Mouse (Mus musculus) layer of hippocampus, adult 8-10 months (tissue): ENCODE measurements at regions not wholly inside any gene's neighbourhood (a gene's known extent, or its start where the extent isn't known, plus 50 kb on each side); places are given as distances from the start of the nearest gene placed in this dataset.

Experiments
- DNase-seq, 2 experiments: peaks; one replicate each; pipeline ENCODE4 v3.0.0; 2022; ENCODE audit warnings: low spot score in 2 of 2

DNA sequence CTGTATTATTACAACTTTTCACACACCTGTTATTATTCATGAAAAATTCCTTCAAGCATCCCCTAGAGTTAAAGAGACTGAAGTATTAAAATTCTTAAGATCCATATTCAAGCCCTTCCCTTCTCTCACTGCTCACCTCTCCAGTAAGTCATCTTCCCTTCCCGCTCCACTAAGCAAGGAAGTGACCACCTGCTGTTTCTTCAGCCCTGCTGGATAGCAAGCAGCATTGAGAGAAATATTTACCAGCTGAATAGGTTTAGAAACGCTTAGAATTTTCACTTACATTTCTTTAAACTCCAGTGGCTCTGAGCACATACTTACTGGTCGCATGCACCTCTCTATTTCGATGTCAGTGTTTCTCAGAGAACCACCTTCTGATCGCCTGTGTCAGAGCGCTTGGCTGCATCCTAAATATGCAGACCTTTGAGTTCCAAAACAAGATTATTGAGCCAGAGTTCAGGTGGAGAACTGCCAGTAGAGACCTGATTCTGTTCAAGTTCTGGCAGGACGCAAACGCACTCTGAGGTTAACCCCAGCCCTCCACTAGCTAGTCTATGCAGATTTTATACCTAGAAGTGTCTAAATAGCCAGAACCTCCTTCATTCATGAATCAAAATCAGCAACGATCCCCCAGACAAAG, 314.9 kb downstream of the Mllt3 start:
- no peak for DNase-seq

DNA sequence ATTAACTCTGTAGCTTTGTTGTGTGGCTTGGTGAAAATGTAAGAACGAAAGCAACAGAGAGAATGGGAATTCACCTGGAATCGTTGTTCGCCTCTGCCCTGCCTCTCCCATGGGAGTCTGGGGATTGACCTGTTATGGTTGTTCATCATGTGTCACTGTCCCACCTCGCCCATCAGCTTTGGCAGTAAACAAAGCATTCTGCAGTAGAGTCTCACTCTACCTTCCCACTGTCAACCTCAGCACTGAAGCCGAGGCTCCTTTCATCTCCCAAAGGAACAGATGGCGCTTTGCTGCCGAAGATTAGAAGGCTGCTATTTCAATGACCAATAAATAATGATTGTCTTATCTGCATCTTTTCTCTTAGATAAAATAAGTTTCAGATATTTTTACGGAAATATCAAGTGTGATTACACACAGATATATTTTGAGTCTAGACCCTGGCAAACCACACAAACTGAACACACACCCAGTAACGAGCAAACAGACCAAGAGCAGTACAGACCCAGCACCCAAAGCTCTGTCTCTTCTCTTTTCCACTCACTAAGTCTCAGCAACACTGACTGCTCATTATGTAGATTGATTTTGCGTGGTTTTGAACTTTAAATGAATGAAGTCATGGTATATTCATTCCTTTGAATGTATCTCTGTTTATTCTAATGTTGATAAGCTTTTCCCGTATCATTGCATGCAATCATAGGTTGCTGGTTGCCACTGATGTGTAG, 317.8 kb downstream of the Mllt3 start:
- DNase-seq: no peak

DNA sequence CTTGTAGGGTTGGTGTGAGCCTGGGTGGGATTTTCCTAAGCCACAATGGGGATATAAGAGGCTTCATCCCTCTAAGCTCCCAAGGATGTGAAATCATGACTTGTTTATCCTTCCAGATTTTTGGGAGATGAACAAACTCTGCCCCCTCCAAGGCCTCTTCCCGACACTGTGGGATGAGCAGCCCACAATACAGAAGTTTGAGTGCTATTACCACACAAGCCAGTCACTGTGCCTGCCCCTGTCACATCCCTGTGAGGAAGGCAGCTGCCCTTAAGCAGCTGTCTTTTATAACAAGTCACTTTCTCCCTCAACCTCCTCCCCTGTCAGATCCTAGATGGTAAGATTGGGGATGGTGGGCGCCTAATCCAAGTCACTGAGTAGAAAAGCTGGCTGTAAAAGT, 320.5 kb downstream of the Mllt3 start:
- DNase-seq: no peak

DNA sequence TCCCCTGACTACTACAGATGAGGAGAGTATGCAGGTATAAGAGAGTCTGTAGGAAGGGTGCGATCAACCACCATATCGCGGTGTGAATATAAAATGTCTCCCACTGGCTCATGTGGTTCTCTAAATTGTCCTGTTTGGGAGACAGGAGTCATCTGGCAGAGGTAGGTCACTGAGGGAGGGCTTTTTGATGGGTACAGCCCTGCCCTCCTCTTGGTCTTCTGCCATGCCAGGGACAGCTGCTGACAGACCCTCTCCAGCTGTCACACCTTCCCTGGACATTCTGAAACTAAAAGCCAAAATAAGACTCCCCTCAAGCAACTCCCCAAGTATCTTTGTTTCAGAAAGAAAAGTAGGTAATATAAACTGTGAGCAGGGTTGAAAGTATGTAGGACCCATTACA, 320.9 kb downstream of the Mllt3 start:
- no peak for DNase-seq

DNA sequence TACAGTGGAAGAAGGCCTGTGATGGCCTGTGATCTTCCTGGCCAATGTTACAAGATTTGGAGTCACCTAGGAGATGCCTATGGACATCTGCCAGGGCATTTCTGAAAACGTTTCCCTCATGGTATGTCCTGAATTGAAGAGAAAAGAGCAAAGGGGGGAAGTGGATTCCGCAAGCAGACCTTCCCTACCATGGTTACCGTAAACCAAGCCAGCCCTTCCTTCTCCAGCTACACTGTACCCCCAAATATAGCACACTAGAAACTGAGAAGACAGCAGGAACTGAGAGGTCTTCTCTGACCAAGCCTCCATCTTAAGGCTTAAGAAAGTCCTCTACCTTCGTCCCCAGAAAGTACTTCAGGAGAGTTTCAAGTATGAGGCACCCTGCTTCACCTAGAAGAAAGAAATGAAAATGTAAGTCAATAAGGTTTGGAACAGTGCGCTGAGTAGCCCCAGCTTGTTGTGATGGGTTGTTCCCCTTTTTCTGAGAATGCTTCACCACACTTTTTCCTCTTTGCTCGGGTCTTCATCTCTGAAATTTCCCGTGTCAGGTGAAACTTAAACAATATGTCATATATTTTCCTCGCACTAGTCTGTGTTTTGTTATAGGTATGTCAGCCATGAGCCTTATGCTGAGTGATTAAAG, 321.9 kb downstream of the Mllt3 start:
- no peak for DNase-seq

DNA sequence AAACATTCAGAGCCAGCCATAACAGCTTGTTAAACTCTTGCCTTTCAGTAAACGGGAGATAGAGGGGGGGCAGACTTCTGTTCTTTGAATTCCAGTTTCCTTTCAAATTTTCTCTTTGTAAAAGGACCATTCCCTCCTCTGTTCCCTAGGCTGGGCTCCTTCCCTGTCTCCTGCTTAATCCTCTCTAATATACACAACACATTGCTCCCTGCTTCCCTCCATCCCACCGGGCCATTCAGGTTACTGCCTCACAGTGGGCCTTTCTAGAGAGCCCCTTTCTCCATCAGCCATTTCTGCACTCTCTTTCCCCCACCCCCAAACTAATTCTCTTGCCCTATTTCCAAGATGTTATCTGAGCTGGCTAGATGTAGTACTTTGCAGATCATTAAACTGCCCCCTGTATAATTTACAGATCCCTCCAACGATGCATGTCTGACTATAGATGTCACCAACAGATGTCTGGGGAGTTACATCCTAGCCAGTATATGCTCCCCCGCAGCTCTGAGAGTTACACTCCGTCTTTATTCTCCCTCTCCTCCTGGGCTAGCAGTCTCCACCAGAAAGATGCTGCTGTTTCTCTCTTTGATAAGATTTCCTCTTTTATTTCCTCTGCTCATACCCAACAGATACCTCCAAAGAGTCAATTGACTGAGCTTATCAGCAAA, 324.1 kb downstream of the Mllt3 start:
- DNase-seq: no peak

DNA sequence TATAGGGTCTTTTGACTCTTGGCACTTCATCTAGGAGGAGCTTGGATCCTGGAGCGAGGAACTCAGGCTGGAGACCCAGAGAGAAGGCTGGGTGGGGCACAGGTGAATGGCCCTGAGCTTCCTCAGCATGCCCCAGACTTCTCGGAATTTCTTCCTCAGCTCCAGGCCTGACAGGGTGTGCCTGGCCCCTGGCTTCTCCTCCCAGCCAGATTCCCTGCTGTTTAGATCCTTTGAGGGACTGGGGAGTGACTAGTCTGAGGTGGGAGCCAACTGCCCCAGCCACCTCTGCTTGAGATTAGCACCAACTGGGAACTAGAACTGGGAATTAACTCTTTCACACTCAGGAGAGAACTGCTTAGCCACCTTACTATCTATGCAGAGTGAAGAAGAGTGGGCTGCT, 325.8 kb downstream of the Mllt3 start:
- DNase-seq: no peak

DNA sequence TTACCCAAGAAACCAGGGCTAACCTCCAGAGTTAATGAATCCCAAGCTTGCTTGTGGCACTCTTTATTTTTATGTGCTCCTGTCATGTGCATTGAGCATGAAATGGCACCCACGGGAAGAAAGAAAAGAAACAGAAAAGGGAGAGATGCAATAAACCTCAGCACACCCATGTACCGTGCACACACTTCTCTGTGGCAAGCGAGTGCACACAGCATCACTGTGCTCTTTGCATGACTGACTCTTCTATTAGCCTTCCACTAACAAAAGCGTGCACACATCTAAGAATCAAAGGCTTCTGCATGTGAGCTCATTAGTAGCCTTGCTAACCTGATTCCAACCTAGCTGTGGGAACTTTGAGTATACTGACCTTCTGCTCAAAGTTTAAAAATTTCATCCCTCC, 330.3 kb downstream of the Mllt3 start:
- no peak for DNase-seq

DNA sequence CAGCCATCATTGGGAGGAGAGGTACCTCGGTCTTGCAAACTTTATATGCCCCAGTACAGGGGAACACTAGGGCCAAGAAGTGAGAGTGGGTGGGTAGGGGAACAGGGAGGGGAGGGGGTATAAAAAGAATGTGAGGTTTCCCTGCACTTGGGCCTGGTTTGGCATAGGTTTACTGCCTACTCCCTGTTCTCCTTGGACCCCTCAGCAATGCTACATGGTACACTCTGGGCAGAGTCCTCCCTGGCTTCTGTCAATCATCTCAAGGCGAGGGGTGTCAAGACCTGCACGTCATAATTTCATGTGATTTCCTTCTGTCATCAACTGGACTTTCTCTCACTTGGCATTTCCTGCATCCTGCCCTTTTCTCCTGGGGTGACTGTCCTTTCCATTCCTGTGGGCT, 330.9 kb downstream of the Mllt3 start:
- no peak for DNase-seq

DNA sequence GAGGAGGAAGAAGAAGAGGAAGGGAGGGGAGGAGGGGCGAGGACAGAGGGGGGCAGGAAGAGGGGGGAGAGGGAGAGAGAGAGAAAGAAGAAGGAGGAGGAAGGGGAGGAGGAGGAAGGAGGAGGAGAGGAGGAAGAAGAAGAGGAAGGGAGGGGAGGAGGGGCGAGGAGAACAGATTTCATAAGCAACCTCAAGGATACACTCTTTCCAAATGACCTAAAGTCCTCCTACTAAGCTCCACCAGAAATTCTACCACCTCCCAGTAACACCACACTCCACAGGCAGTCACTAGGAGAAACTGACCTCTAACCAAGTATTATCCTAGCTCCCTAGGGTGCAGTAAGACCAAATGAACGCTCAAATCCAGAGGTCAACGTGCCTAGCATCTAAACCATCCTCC, 332.1 kb downstream of the Mllt3 start:
- DNase-seq: no peak

DNA sequence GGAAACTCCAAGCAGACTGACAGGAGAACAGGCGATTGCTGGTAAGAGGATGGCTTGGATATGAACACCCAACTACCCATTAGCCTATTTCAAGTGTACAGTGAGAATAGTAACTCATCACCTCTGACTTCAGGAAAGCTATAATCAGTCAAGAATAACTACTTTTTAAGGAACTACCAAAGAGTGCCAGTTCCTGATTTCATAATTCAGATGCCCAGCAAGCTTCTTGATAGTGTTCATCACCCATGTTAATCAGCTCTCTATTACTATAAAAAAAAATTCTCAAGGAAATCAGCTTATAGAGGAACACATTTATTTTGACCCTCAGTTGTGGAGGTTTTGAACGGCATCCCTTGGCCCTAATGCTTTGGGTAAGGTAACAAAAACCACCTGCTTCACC, 332.7 kb downstream of the Mllt3 start:
- DNase-seq: no peak

DNA sequence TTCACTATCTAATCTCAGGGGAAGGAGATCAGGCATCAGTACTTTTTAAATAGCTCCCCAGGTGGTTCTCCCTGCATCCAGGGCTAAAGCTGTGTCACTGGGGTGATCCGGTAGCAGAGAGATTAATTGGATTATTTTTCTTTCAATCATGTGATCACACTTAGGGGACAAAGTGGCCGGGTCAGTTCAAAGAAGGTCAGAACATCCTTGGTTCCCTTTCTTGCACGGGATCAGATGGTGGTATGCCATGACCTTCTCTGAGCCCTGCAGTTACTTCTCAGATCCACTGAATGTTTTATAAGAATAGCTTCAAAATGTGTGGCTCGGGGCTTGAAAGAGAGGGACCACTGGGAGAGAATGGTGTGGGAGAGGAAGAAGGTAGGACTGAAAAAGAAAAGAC, 333.6 kb downstream of the Mllt3 start:
- DNase-seq: no peak

DNA sequence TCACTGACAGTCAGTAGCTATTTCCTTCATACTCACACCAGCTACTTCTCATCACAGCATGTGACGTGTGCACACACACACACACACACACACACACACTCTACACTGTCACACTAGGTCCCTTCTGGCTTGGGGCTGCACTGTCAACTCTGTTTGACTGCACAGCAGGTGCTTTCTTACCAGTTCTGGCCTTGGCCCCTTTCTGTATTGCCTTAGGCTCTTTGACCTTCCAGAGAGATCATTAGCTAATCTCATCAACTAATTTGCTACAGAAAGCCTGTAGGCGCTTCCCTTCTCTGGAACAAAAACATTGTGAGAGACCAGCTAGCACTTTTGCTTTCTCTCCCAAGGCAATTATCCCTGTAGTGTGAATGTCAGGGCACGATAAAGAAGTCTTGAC, 334.4 kb downstream of the Mllt3 start:
- no peak for DNase-seq

DNA sequence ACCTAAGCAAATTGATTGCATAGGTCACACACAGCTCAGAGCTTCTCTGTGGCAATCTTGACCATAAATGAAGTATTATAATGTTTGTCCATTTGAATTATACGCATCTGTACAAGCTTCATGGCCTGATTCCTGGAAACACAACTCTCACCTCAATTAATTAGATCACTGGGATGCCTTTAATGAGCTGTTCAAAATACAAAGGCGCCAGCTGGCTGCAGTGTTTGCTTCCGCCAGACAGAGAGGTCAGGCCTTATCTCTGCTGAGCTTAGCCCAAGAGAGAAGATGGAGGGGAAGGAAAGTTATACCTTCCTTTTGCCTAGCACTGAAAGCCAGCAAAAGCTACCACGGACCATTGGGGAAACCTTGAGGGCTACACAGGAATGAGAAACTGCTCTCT, 336.2 kb downstream of the Mllt3 start:
- DNase-seq: no peak

DNA sequence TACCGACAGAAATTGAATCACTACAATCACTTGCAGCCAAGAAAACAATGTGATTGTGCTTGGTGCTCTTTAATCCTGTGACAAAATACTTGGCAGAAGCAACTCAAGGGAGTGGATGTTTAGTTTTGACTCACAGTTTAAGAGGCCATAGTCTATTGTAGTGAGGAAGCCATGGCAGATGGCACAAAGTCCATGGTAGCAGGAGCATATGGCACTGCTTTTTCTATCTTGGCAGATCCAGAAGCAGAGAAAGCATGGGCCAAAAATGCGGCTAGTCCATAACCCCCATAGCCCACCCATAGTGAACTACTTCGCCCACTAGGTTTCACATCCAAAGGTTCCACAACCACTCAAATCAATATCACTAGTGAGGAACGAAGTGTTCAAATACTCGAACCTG, 337.4 kb downstream of the Mllt3 start:
- DNase-seq: no peak

DNA sequence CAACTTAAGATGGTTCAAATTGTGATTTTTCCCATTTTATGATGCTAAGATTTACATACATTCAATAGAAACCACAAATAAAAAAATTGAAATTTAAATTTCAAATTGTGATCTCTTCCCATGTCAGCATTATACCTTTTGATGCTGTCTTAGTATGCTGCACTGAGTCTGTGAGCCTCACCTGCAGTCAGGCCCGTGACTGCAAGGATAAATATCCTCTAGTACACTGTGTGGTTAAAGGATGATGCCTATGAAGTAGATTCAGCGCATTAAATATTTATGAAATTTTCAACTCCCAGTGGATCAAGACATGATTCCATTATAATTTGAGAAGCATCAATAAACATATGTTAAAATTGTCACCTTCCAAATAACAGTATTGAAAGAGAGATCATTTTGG, 340.4 kb downstream of the Mllt3 start:
- DNase-seq: no peak

DNA sequence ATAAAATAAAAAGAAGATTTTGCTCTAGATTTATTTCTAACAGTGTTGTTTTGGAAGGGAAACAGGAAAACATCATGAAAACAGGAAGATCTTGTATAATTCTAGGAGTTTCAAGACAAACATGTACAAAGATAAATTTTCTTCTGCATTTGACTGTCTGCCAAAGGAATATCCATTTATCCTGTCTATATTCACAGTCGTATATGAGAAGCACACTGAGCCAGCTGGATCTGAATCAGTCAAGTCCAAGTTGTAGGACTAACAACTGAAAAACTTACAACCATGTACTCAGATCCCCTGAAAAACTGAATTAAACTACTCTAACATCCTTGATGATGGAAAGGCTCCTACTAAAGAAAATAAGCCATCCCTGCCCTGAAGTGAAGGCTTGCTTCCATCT, 348.2 kb downstream of the Mllt3 start:
- DNase-seq: no peak

DNA sequence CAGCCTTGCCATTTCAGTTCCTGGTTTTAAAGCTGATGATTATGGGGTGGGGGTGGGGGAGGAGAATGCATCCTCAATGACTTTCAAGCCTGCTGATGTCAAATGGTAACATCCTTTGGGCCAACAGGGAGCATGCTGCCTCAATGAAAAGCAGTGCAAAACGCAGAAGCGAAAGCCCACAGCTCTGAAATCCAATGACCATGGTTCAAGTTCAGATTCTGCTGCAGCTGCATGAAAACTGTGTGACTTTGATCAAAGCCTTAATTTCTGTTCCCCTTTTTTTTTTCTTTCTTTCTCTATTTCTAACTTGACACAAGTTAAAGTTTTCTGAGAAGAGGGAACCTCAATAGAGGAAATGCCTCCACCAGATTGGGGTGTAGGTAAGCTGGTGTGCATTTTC, 350.4 kb downstream of the Mllt3 start:
- DNase-seq: no peak

DNA sequence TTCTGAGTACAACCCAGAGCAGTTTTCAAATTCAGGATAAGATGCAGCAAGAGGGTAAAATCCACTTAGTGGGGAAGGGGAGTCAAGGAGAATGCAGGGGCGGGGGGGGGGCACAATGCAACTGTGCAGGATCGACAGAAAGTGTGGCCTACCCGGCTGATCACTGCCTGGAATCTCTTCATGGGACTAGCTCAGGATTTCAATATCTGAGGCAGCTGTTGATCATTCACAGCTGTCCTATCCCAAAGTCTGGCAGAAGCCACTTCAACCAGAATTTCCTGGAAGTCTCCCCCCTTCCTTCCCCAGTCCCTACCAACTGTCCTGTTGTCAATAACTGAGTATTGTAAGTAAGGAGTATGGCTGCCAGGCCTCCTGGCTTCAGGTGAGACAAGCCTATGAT, 362.1 kb downstream of the Mllt3 start:
- no peak for DNase-seq

DNA sequence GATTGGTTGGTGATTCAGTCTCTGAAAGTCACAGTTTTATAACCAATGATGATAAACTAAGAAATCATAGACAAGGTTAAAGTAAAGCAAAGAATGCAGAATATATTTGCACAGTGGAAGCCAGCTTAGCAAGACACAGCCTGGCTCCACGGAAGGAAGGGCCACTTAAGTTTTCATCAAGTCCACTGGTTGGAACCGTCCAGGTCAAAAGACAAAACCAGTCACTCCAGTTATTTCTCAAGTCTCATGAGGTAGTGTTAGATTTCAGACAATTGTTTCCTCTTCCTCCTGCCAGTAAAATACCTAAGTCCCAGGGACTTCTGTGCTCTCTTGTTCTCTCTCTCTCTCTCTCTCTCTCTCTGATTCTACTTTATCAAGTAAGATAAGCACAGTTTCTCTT, 363.0 kb downstream of the Mllt3 start:
- DNase-seq: no peak

DNA sequence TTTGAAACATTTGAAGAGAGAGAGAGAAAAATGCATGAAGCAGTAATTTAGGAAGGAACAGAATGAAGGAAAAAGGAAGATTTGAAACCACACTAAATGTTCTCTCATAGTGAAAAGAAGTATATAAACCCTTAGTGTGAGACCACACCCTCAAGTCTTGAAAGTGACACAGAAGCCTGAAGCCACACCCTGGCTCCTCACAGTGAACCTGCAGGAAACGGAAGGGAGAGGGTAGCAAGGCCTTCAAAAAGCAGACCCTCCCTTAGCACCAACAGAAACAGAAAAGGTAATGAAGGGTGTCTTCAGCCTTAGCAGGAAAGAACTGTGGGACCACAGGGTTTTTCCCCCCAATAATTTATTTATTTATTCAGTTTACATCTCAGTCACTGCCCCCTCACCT, 363.7 kb downstream of the Mllt3 start:
- DNase-seq: no peak

DNA sequence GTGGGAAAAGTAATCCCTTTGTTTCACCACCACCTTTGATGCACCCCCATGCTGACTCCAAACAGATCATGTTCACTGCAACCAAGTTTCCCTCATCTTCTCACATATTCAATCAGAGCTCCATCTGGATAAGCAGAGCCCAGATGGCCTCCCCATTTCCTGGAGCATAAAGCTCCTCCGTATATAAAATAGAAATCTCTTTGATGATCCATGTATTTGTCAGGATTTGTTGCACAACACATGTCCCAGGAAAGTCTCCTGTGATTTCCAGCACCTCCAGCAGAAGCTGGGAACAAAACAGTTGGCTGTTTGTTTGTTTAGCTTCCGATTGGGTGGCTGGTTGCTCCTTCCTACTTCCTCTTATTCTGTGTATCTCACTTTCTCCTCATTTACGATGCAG, 364.9 kb downstream of the Mllt3 start:
- DNase-seq: peak; percentile 26 to 57
